Mouse (Mus musculus) heart, embryonic 12.5 days (tissue): ENCODE results near the gene Myo16. TPM values are rescaled to one million over a fixed set of nuclear protein-coding genes. Genes with fewer than 3 reads are reported as not detected.

Experiments used
- ATAC-seq: fragments of 200-750 bp; cut with Nextera tagmentation; 2 replicates; pipeline ENCODE4 v1.8.0; 2017; ENCODE audit warnings: moderate TSS enrichment, moderate library complexity; ENCODE audit not compliant: insufficient number of reproducible peaks, low FRiP score
- H3K27ac ChIP-seq: fragments of 300-500 bp; sonication (generic); 2 replicates; pipeline ENCODE4 v1.5.1; 2016; ENCODE audit warnings: mild to moderate bottlenecking, moderate library complexity; ENCODE audit not compliant: poor library complexity, severe bottlenecking
- H3K27me3 ChIP-seq: fragments of 300-500 bp; sonication (generic); replicated peaks from 2 replicates; pipeline ENCODE4 v1.6.1; 2016; ENCODE audit warnings: mild to moderate bottlenecking, moderate library complexity
- H3K36me3 ChIP-seq: fragments of 300-500 bp; sonication (generic); 2 replicates; pipeline ENCODE4 v1.6.1; 2016; ENCODE audit warnings: mild to moderate bottlenecking, moderate library complexity
- H3K4me1 ChIP-seq: fragments of 300-500 bp; sonication (generic); replicated peaks from 2 replicates; pipeline ENCODE4 v1.6.1; 2016; ENCODE audit warnings: mild to moderate bottlenecking
- H3K4me2 ChIP-seq: fragments of 300-500 bp; sonication (generic); 2 replicates; pipeline ENCODE4 v1.6.1; 2016; ENCODE audit warnings: mild to moderate bottlenecking, moderate library complexity
- H3K4me3 ChIP-seq: fragments of 300-500 bp; sonication (generic); 2 replicates; pipeline ENCODE4 v1.5.1; 2016; ENCODE audit warnings: mild to moderate bottlenecking
- H3K9ac ChIP-seq: fragments of 300-500 bp; sonication (generic); 2 replicates; pipeline ENCODE4 v1.6.1; 2016; ENCODE audit warnings: mild to moderate bottlenecking, moderate library complexity
- H3K9me3 ChIP-seq: fragments of 300-500 bp; sonication (generic); replicated peaks from 2 replicates; pipeline ENCODE4 v1.6.1; 2016; ENCODE audit warnings: mild to moderate bottlenecking, moderate library complexity
- WGBS: fragments of 180-500 bp; shearing (Covaris S2); methylation state at CpG from one replicate; pipeline ENCODE4 v1.1.7; 2016; 5-methylcytosine and 5-hydroxymethylcytosine counted together
- polyA plus RNA-seq: library from polyadenylated mRNA; unstranded; fragments of >200 nt; fragmentation: Nextera tagmentation; extraction: Ambion mirVana; gene quantifications from 2 replicates; pipeline ENCODE4 v1.2.1, GENCODE M21; 2016

Myo16 gene
- polyA plus RNA-seq, 1 experiment from 2014 or later: 1.5 TPM

DNA sequence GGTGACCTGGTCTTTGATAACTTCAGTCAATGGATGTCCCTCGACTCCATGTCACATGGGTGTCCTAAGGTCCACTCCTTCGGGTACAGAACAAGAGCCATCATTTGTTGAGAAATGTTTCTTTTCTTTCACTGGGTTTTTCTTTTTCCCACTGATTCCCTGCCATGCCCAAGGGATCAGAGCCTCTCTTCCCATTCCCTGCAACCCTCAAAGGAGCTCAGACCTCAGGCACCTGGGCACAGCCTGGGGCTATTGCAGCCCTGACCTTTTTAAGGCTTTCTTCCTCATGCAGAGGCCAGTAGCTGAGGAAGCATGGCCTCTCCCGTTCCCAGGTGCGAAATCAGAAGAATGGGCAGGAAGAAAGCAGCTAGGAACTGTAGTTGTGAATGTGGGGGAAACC is 23.4 kb downstream of the Myo16 start:
- H3K9me3 ChIP-seq: no peaks in the 10 kb centered on the region
- H3K36me3 ChIP-seq: no peaks in the 10 kb centered on the region
- H3K4me3 ChIP-seq: no peak overlapping the region
- H3K27me3 ChIP-seq: no peaks in the 10 kb centered on the region
- ATAC-seq: no peak
- H3K9ac ChIP-seq: no peak overlapping the region
- H3K4me1 ChIP-seq: no peaks in the 10 kb centered on the region
- WGBS: 66% methylated on average over 4 of the region's 4 CpGs
- no peak overlapping the region for H3K4me2 ChIP-seq
- no peak overlapping the region for H3K27ac ChIP-seq

DNA sequence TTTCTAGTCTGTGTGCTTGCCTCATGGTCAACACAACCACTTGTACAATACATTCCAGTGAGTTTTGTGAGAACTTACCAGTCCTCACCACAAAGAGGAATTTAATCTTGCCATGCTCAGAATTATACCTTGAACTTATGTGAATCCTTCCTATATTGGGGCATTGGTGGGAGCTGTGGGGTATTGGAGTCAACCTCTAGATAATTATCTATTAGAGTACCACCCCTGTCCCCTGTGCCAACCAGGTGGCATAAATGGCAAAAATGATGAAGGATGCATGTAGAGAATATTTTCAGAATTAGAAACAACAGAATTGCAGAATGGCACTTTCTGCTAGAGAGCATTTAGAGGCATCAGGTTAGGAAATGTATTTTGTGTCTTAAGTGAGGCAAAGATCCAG is 25.3 kb downstream of the Myo16 start:
- Histone ChIP-seq H3K4me3 (no peak overlapping the region), H3K4me2 (no peak overlapping the region), H3K9ac (no peak overlapping the region), H3K4me1 (no peaks in the 10 kb centered on the region), H3K9me3 (no peaks in the 10 kb centered on the region), H3K27me3 (no peaks in the 10 kb centered on the region), H3K36me3 (no peaks in the 10 kb centered on the region), H3K27ac (no peak overlapping the region)
- no peak for ATAC-seq

DNA sequence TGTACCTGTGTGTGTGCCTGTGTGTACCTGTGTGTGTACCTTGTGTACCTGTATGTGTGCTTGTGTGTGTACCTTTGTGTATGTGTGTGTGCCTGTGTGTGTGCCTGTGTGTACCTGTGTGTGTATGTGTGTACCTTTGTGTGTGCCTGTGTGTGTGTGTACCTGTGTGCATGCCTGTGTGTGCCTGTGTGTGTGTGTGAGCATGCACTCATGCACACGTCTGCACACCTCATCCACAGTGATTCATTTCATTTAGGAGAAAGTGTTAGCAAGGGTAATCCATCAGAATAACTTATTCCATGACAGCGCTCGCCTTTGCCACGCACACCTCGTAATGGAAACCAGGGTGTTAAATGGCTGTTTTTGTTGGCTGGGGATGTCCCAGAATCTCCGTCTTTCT is 36.9 kb downstream of the Myo16 start:
- Histone ChIP-seq H3K9ac (no peak overlapping the region), H3K9me3 (peaks cover 6% of the 10 kb centered on the region; the same call in 1 of the 2 replicates), H3K4me1 (no peaks in the 10 kb centered on the region), H3K27ac (no peak overlapping the region), H3K4me3 (no peak overlapping the region), H3K4me2 (no peak overlapping the region), H3K27me3 (no peaks in the 10 kb centered on the region), H3K36me3 (no peaks in the 10 kb centered on the region)
- 82% methylated on average over 6 of the region's 6 CpGs for WGBS
- ATAC-seq: no peak

GRCm38 (mm10) chr8:10198164-10198563 is 44.5 kb downstream of the Myo16 start:
- no peak for ATAC-seq

DNA sequence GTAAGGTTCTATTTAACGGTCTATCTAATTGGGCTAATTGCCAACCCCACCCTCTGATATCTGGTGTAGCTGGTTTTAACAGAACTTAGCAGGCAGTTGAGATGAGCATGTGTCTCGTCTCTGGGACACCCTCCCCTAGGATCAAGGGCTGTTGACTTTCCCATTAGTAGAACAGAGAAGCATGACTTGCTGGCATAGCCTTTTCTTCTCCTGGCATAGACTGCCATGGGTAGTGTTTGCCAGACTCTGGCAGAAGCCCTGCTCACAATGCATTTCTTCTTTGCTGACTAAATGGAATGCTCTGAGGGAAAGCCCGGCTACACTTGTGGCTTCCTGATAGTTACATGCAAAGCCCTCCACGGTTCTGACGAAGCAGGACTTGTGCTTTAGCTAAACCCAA is 45.6 kb downstream of the Myo16 start:
- Histone ChIP-seq H3K9me3 (no peaks in the 10 kb centered on the region), H3K4me2 (no peak overlapping the region), H3K36me3 (no peaks in the 10 kb centered on the region), H3K4me3 (no peak overlapping the region), H3K27ac (no peak overlapping the region), H3K4me1 (peaks cover 5% of the 10 kb centered on the region), H3K9ac (no peak overlapping the region), H3K27me3 (no peaks in the 10 kb centered on the region)
- WGBS: 75% methylated on average over 5 of the region's 5 CpGs
- no peak for ATAC-seq

More at GRCm38 (mm10) chr8:10198164-10198563, 44.5 kb downstream of the Myo16 start:
- H3K4me3 ChIP-seq: no peak overlapping the region
- WGBS: 77% methylated on average over 7 of the region's 7 CpGs
- H3K9me3 ChIP-seq: no peaks in the 10 kb centered on the region
- no peak overlapping the region for H3K27ac ChIP-seq
- no peaks in the 10 kb centered on the region for H3K27me3 ChIP-seq
- H3K4me2 ChIP-seq: no peak overlapping the region
- H3K36me3 ChIP-seq: no peaks in the 10 kb centered on the region
- H3K9ac ChIP-seq: no peak overlapping the region
- peaks cover 5% of the 10 kb centered on the region for H3K4me1 ChIP-seq

GRCm38 (mm10) chr8:10200042-10200441 is 46.3 kb downstream of the Myo16 start:
- no peak overlapping the region for H3K9ac ChIP-seq
- H3K27ac ChIP-seq: no peak overlapping the region
- H3K9me3 ChIP-seq: no peaks in the 10 kb centered on the region
- no peak overlapping the region for H3K4me3 ChIP-seq
- H3K4me2 ChIP-seq: no peak overlapping the region
- 52% methylated on average over 8 of the region's 8 CpGs for WGBS
- no peaks in the 10 kb centered on the region for H3K36me3 ChIP-seq
- no peaks in the 10 kb centered on the region for H3K27me3 ChIP-seq
- no peak for ATAC-seq
- H3K4me1 ChIP-seq: peaks cover 5% of the 10 kb centered on the region

DNA sequence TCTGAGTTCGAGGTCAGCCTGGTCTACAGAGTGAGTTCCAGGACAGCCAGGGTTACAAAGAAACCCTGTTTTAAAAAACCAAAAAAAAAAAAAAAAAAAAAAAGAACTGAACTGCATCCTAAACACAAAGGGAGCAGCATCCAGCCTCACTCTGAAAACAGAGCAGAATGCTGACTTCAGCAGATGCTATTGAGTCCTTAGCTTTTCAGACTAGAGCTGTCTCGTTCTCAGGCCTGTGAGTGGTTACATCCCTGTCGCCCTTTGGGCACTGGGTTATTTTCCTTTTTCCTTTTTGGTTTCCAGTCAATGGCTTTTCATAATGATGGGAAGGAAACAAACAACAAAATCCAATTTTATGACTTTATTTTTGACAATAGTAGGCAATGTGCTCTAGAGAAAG is 61.3 kb downstream of the Myo16 start:
- Histone ChIP-seq H3K4me2 (no peak overlapping the region), H3K4me3 (no peak overlapping the region), H3K27me3 (no peaks in the 10 kb centered on the region; the same call in 1 of the 2 replicates), H3K27ac (no peak overlapping the region), H3K9ac (no peak overlapping the region), H3K36me3 (no peaks in the 10 kb centered on the region), H3K4me1 (peaks cover 5% of the 10 kb centered on the region; the same call in 1 of the 2 replicates), H3K9me3 (no peaks in the 10 kb centered on the region)
- ATAC-seq: no peak
- WGBS: 78% methylated on average over 3 of the region's 3 CpGs

DNA sequence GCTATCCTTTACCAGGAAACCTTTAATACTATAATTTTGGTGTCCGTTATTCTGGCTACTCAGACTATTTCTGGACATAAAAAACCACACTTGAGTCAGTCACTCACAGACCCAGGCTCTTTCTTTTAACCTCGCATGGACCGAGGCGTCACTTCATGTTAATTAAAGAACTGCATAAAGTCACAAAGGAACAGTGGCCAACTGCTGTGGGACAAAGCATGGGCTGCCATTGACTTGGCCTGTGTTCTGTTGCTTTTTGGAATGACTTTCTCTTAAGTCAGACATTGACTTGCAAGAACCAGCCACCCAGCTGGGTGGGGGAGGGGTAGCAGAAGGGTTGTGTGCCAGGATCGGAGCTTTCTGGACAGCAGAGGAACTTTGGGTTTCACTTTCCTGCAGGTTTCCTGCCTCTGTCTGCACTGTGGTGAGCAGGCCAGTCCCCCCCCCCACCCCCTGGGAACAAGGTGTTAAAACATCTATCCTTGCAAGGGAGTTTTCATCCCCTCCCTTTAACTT is 66.1 kb downstream of the Myo16 start:
- H3K4me1 ChIP-seq: peaks cover 5% of the 10 kb centered on the region; the same call in 1 of the 2 replicates
- no peak overlapping the region for H3K4me2 ChIP-seq
- 71% methylated on average over 5 of the region's 5 CpGs for WGBS
- H3K9ac ChIP-seq: no peak overlapping the region
- H3K9me3 ChIP-seq: no peaks in the 10 kb centered on the region
- H3K36me3 ChIP-seq: no peaks in the 10 kb centered on the region
- no peak overlapping the region for H3K27ac ChIP-seq
- H3K27me3 ChIP-seq: no peaks in the 10 kb centered on the region; the same call in 1 of the 2 replicates
- ATAC-seq: no peak
- H3K4me3 ChIP-seq: no peak overlapping the region

DNA sequence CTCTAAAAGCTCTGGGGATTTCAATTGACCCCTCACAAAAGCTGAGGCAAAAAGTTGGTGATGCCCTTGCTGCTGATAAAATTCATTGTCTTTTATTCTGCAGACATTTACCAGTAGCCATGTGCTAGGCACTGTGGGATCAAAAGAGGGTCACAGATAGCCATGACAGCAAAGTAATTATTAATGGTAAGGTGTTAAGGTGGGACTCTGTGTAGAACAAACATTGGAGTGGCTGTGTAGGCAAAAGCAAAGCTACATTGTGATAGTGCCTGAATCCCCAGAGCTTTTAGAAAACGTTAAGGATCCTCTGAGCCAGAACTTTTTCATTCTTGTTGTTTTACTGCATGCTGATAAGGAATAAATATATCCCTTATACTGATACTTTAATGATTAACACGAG is 69.1 kb downstream of the Myo16 start:
- 39% methylated on average over 2 of the region's 2 CpGs for WGBS
- no peak for ATAC-seq
- Histone ChIP-seq H3K4me1 (no peaks in the 10 kb centered on the region), H3K4me2 (no peak overlapping the region), H3K9ac (no peak overlapping the region), H3K36me3 (no peaks in the 10 kb centered on the region), H3K9me3 (no peaks in the 10 kb centered on the region), H3K4me3 (no peak overlapping the region), H3K27ac (no peak overlapping the region), H3K27me3 (peaks cover 4% of the 10 kb centered on the region)

- Histone ChIP-seq H3K9me3 (no peaks in the 10 kb centered on the region), H3K27me3 (peaks cover 7% of the 10 kb centered on the region; the same call in 1 of the 2 replicates), H3K9ac (no peak overlapping the region), H3K36me3 (no peaks in the 10 kb centered on the region), H3K4me1 (no peaks in the 10 kb centered on the region), H3K4me2 (no peak overlapping the region), H3K27ac (no peak overlapping the region), H3K4me3 (no peak overlapping the region)
- ATAC-seq: no peak
- 51% methylated on average over 6 of the region's 6 CpGs for WGBS
Measured at GRCm38 (mm10) chr8:10223528-10224194, 70.0 kb downstream of the Myo16 start.

- Histone ChIP-seq H3K27ac (no peak overlapping the region), H3K9ac (no peak overlapping the region), H3K4me3 (no peak overlapping the region), H3K36me3 (no peaks in the 10 kb centered on the region), H3K9me3 (no peaks in the 10 kb centered on the region), H3K4me2 (no peak overlapping the region), H3K27me3 (peaks cover 7% of the 10 kb centered on the region; the same call in 1 of the 2 replicates), H3K4me1 (no peaks in the 10 kb centered on the region)
- ATAC-seq: no peak
- WGBS: 69% methylated on average over 10 of the region's 10 CpGs
Measured at GRCm38 (mm10) chr8:10224305-10224971, 70.7 kb downstream of the Myo16 start.
